Comparison of ENCODE assay signal across 1 mouse cellular context in genomic region chr9:108589229-108589628, GRCm38 (mm10).
TF ChIP-seq lines count a peak whose summit lies in the region.

No protein-coding gene starts in this region.

TF ChIP-seq in MEL, 35 proteins besides CTCF, POLR2A, EP300 and RAD21 (continued from another document):
- no peak for TF ChIP-seq HCFC1 (IDR thresholded peaks at IDR 0.05; ENCODE audit: low read depth, low read length)
